Mouse (Mus musculus): ENCODE data around the gene Rtf1.

Gene Rtf1

GRCm38 (mm10) chr2:119767246-119767645 lies 92.4 kb downstream of the Rtf1 start:
- DNase-seq (ENCODE audit: low read depth in 1 of 2, low spot score in 2 of 2), result no peak
